ENCODE assay signal across 10 mouse cellular contexts in the genomic region with DNA sequence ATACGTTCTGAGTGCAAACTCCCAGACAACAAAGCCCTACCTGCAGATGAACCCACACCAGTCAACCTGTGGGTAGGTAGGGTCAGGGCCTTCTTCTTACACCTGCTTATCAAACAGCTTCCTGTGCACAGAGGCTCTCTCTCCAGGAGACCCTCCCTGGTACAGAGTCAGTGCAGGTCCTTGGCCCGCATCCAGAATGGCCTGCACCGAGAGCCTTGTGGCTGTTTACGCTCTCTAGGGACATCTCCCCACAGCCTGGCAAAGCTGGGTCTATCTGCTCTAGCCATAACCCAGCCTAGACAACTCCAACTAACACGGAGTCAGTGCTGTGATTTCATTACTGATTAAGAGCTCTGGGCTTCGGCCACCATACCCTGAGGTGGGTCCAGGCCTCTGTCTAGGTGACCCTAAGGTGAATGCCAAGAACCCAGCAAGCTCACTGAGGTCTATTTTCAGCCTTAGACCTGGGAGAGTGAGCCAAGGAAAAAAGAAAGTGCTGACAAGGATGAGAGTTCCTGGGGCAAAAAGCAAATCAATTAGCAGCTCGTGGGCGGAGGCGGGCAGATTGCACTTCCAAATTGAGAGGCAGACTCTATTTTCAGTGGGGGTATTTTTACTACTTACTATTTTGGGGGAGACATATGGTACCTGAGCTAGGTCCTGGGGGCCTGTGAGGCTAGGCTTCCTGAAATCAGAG.
A peak's percentile ranks its signal among the peaks of the same experiment; 100 is the strongest.
DNase-seq lines count a peak whose midpoint lies in the region; ATAC-seq and TF ChIP-seq lines count a peak whose summit lies in the region.
"Had no signal": no experiment of that assay in that cellular context is flagged by ENCODE, and none has a peak within 500 bp of the region (broad histone marks: within the 10 kb centered on the region; RNA-seq: fewer than 3 reads in every experiment).

No protein-coding gene starts in this region.

- no peak for TF ChIP-seq EP300 in heart, postnatal 0 days (IDR thresholded peaks at IDR 0.05; ENCODE audit: low read depth)

- DNase-seq in heart, adult 18-20 months: peak; percentile 38 to 66
- DNase-seq in heart, adult 8-10 months (ENCODE audit: low spot score): no peak
- DNase-seq in ovary, postnatal 36 days (ENCODE audit: low spot score): peak; percentile 28
- no peak for DNase-seq in ovary, postnatal 10 days (ENCODE audit: low spot score)
- peak; percentile 43 for DNase-seq in heart, postnatal 0 days (ENCODE audit: low spot score)
- no peak for DNase-seq in lung, adult 18-20 months
- DNase-seq in frontal cortex, postnatal 25 days (ENCODE audit: low spot score in 2 of 2): no peak
- DNase-seq: lung, embryonic 14.5 days; thymus, postnatal 25 days had no signal

- no peak overlapping the region for H3K4me2 ChIP-seq in heart, postnatal 0 days (ENCODE audit: low read depth, low read length)
- H3K4me2 ChIP-seq: hindbrain, embryonic 13.5 days; lung, embryonic 14.5 days had no signal

- H3K27me3 ChIP-seq in heart, postnatal 0 days (ENCODE audit: control insufficient read depth, insufficient read depth, low read length): no peaks in the 10 kb centered on the region

- H3K27ac ChIP-seq in heart, postnatal 0 days (ENCODE audit: low read depth): peak overlapping the region; percentile 40
- H3K27ac ChIP-seq: hindbrain, embryonic 13.5 days had no signal

- H3K36me3 ChIP-seq in heart, postnatal 0 days (replicated peaks; ENCODE audit: control insufficient read depth, insufficient read depth, low read length): no peaks in the 10 kb centered on the region
- H3K36me3 ChIP-seq: hindbrain, embryonic 13.5 days had no signal

- no peak overlapping the region for H3K4me3 ChIP-seq in heart, postnatal 0 days (ENCODE audit: low read depth, low read length)
- H3K4me3 ChIP-seq: hindbrain, embryonic 13.5 days had no signal

- TF ChIP-seq CTCF in heart, postnatal 0 days (IDR thresholded peaks at IDR 0.05; ENCODE audit: low read depth): no peak

- 46% methylated on average over 9 of the region's 9 CpGs for WGBS in heart, postnatal 0 days

- peaks cover 35% of the 10 kb centered on the region for H3K4me1 ChIP-seq in heart, postnatal 0 days (ENCODE audit: control insufficient read depth, insufficient read depth)

- H3K9ac ChIP-seq in heart, postnatal 0 days (replicated peaks; ENCODE audit: low read depth, low read length): no peak overlapping the region
- H3K9ac ChIP-seq: hindbrain, embryonic 13.5 days; lung, embryonic 14.5 days had no signal

- ATAC-seq in heart, postnatal 0 days (ENCODE audit: insufficient read depth, low read depth): peak; percentile 29

- no peaks in the 10 kb centered on the region for H3K9me3 ChIP-seq in heart, postnatal 0 days (replicated peaks; ENCODE audit: control insufficient read depth, low read length)
- H3K9me3 ChIP-seq: hindbrain, embryonic 13.5 days had no signal

Comparison
In these comparisons a context has a peak if more than half of its experiments do, and no peak if none do; other contexts are left out.
1. DNase-seq: peak in heart, adult 18-20 months (2 of 2), ovary, postnatal 36 days (single experiment) and heart, postnatal 0 days (single experiment); none in heart, adult 8-10 months (single experiment), ovary, postnatal 10 days (single experiment), lung, adult 18-20 months (0 of 2) and frontal cortex, postnatal 25 days (0 of 2).